Mouse (Mus musculus) liver, adult 2 months (tissue): ENCODE data around the gene Olfr316.

ENCODE experiments used
- CTCF ChIP-seq: fragments of 200-500 bp; IDR thresholded peaks from 2 replicates; pipeline ENCODE4 v1.5.1; 2011; ENCODE audit warnings: low read depth, low read length, control low read depth
- POLR2A ChIP-seq: fragments of 200-500 bp; IDR thresholded peaks from 2 replicates; pipeline ENCODE4 v1.6.1; 2011; ENCODE audit warnings: low read length, control low read depth; ENCODE audit not compliant: insufficient read depth; ENCODE audit errors: extremely low read depth

GRCm38 (mm10) chr11:58709086-58709485, 43.4 kb upstream of the Olfr316 start:
- TF ChIP-seq POLR2A, result no peak
- TF ChIP-seq CTCF, result no peak
